Mouse (Mus musculus) limb, embryonic 14.5 days (tissue): ENCODE results near the gene Prpf3. TPM values are rescaled to one million over a fixed set of nuclear protein-coding genes. Genes with fewer than 3 reads are reported as not detected.
"Not testable (repeated sequence)": the region's sequence is repeated elsewhere in the genome, so short reads cannot be mapped to it uniquely, and the experiment has no call there.

ENCODE experiments used
- ATAC-seq: fragments of 200-750 bp; cut with Nextera tagmentation; 2 replicates; pipeline ENCODE4 v1.8.0; 2017; ENCODE audit warnings: low read depth, moderate number of reproducible peaks, moderate TSS enrichment; ENCODE audit not compliant: low FRiP score
- DNase-seq: peaks from one replicate; pipeline ENCODE4 v3.0.0-alpha.2; 2015; ENCODE audit warnings: low spot score
- H3K27ac ChIP-seq: fragments of 300-500 bp; sonication (generic); replicated peaks from 2 replicates; pipeline ENCODE4 v1.5.1; 2014; ENCODE audit warnings: low read depth, mild to moderate bottlenecking, low read length, moderate library complexity, mixed read lengths
- H3K27me3 ChIP-seq: fragments of 300-500 bp; sonication (generic); 2 replicates; pipeline ENCODE4 v1.6.1; 2014; ENCODE audit warnings: low read length, mixed read lengths; ENCODE audit not compliant: control insufficient read depth, insufficient read depth
- H3K36me3 ChIP-seq: fragments of 300-500 bp; sonication (generic); 2 replicates; pipeline ENCODE4 v1.6.1; 2014; ENCODE audit warnings: mild to moderate bottlenecking, low read length, moderate library complexity, mixed read lengths; ENCODE audit not compliant: control insufficient read depth, insufficient read depth
- H3K4me1 ChIP-seq: fragments of 300-500 bp; sonication (generic); 2 replicates; pipeline ENCODE4 v1.6.1; 2014; ENCODE audit warnings: antibody characterized with exemption, low read length, mixed read lengths; ENCODE audit not compliant: control insufficient read depth, insufficient read depth
- H3K4me2 ChIP-seq: fragments of 300-500 bp; sonication (generic); replicated peaks from 2 replicates; pipeline ENCODE4 v1.6.1; 2014; ENCODE audit warnings: low read depth, mild to moderate bottlenecking, low read length, moderate library complexity; ENCODE audit not compliant: severe bottlenecking
- H3K4me3 ChIP-seq: fragments of 300-500 bp; sonication (generic); replicated peaks from 2 replicates; pipeline ENCODE4 v1.5.1; 2014; ENCODE audit warnings: low read length
- H3K9ac ChIP-seq: fragments of 300-500 bp; sonication (generic); 2 replicates; pipeline ENCODE4 v1.6.1; 2014; ENCODE audit warnings: mild to moderate bottlenecking, low read depth, low read length, moderate library complexity; ENCODE audit not compliant: severe bottlenecking
- H3K9me3 ChIP-seq: fragments of 300-500 bp; sonication (generic); 2 replicates; pipeline ENCODE4 v1.6.1; 2016; ENCODE audit warnings: low read length; ENCODE audit not compliant: control insufficient read depth
- POLR2A ChIP-seq: fragments of 200-500 bp; IDR thresholded peaks from 2 replicates; pipeline ENCODE4 v1.8.0; 2012; ENCODE audit warnings: inconsistent platforms, mild to moderate bottlenecking, moderate library complexity, borderline replicate concordance; ENCODE audit not compliant: insufficient read depth, insufficient read length; ENCODE audit errors: extremely low read depth
- WGBS: fragments of 180-500 bp; shearing (Covaris S2); extraction: QIAGEN DNeasy Blood & Tissue Kit; methylation state at CpG from one replicate; pipeline ENCODE4 v1.1.7; 2014; 5-methylcytosine and 5-hydroxymethylcytosine counted together
- polyA plus RNA-seq, 2 experiments: library from polyadenylated mRNA; depleted of rRNA in 1 of 2; stranded (reverse) in 1 of 2; unstranded in 1 of 2; fragments of >200 nt; fragmentation: Nextera tagmentation in 1 of 2; extraction: Ambion mirVana in 1 of 2; gene quantifications; 2 replicates each; pipeline versions ENCODE4 v1.2.1 to v1.2.3; 2012 to 2014

The Prpf3 gene
- polyA plus RNA-seq, 2 experiments, result 46.1 to 53.8 TPM

GRCm38 (mm10) chr3:95860323-95860722 is 4.6 kb upstream of the Prpf3 start:
- H3K4me1 ChIP-seq, result no peaks in the 10 kb centered on the region
- no peak overlapping the region for H3K9ac ChIP-seq
- no peaks in the 10 kb centered on the region for H3K9me3 ChIP-seq
- no peak for TF ChIP-seq POLR2A
- 90% methylated on average over 3 of the region's 3 CpGs for WGBS
- H3K4me3 ChIP-seq, result no peak overlapping the region
- H3K36me3 ChIP-seq, result peaks cover 23% of the 10 kb centered on the region
- ATAC-seq, result no peak
- no peak overlapping the region for H3K27ac ChIP-seq
- H3K27me3 ChIP-seq, result no peaks in the 10 kb centered on the region
- no peak overlapping the region for H3K4me2 ChIP-seq
- no peak for DNase-seq

DNA sequence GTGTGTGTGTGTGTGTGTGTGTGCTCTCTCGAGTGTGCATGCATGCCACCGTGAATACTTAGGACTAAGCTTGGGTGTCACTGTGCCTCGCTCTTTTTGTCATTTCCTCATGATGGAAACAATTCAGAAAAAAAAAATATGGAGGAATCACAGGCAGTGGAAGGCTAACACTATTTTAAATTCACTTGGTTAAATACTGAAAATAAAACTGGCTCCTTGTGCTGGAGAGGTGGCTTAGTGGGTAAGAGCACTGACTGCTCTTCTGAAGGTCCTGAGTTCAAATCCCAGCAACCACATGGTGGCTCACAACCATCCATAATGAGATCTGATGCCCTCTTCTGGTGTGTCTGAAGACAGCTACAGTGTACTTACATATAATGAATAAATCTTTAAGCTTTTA is 2.6 kb upstream of the Prpf3 start:
- H3K4me2 ChIP-seq, H3K9me3 ChIP-seq, H3K4me3 ChIP-seq, H3K27ac ChIP-seq, H3K4me1 ChIP-seq, ATAC-seq, H3K27me3 ChIP-seq, DNase-seq, H3K9ac ChIP-seq: not testable (repeated sequence)
- peaks cover 12% of the 10 kb centered on the region for H3K36me3 ChIP-seq
- WGBS, result 78% methylated on average over 3 of the region's 3 CpGs

GRCm38 (mm10) chr3:95857050-95857449 is 1.4 kb upstream of the Prpf3 start:
- peaks cover 20% of the 10 kb centered on the region for H3K36me3 ChIP-seq
- H3K27me3 ChIP-seq, H3K4me1 ChIP-seq, ATAC-seq, H3K9me3 ChIP-seq, H3K27ac ChIP-seq, H3K9ac ChIP-seq, H3K4me3 ChIP-seq, DNase-seq, H3K4me2 ChIP-seq: not testable (repeated sequence)
- 86% methylated on average over 1 of the region's 1 CpGs for WGBS

GRCm38 (mm10) chr3:95856115-95856514 is 430 bp upstream of the Prpf3 start:
- Histone ChIP-seq H3K9ac (peak overlapping the region; percentile 81), H3K27me3 (no peaks in the 10 kb centered on the region), H3K4me3 (peak overlapping the region; percentile 87), H3K36me3 (peaks cover 25% of the 10 kb centered on the region), H3K4me1 (peaks cover 7% of the 10 kb centered on the region), H3K9me3 (no peaks in the 10 kb centered on the region), H3K4me2 (peak overlapping the region; percentile 65), H3K27ac (peak overlapping the region; percentile 79)
- 0 out of 2 replicates have a peak, but pooled peaks have one; percentile 14 for ATAC-seq
- WGBS, result 22% methylated on average over 7 of the region's 7 CpGs
- no peak for TF ChIP-seq POLR2A
- no peak for DNase-seq

- Histone ChIP-seq H3K4me1 (peaks cover 7% of the 10 kb centered on the region), H3K9ac (no peak overlapping the region), H3K36me3 (peaks cover 73% of the 10 kb centered on the region), H3K4me2 (no peak overlapping the region), H3K9me3 (no peaks in the 10 kb centered on the region), H3K27ac (no peak overlapping the region), H3K27me3 (no peaks in the 10 kb centered on the region), H3K4me3 (no peak overlapping the region)
- ATAC-seq (no peak), DNase-seq (no peak)
- 95% methylated on average over 8 of the region's 8 CpGs for WGBS
- no peak for TF ChIP-seq POLR2A
Measured at GRCm38 (mm10) chr3:95851317-95851716, 4.4 kb downstream of the Prpf3 start.

DNA sequence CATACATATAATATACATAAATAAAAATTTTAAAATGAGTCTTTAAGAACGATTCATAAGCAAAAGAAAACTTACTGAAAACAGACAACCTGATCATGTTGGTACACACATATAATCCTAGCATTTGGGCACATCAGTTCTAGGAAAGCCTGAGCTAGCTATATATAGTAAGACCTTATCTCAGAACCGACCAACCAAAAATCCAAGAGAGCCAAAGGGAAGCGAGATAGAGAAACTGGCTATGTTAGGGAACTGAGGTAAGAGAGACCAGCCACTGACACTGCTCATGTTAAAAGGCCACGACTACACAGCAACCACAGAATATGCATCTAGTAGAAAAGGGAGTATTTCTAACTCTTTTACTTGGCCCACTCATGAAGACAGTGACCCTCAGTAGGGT is 5.1 kb downstream of the Prpf3 start:
- 87% methylated on average over 4 of the region's 4 CpGs for WGBS
- H3K27me3 ChIP-seq, result no peaks in the 10 kb centered on the region
- ATAC-seq (no peak), DNase-seq (no peak)
- peaks cover 7% of the 10 kb centered on the region for H3K4me1 ChIP-seq
- no peak overlapping the region for H3K4me2 ChIP-seq
- H3K27ac ChIP-seq, result no peak overlapping the region
- peaks cover 80% of the 10 kb centered on the region for H3K36me3 ChIP-seq
- no peak overlapping the region for H3K4me3 ChIP-seq
- H3K9ac ChIP-seq, result no peak overlapping the region
- H3K9me3 ChIP-seq, result no peaks in the 10 kb centered on the region
- no peak for TF ChIP-seq POLR2A
